Mouse (Mus musculus): ENCODE data around the gene Hebp1. TPM values are rescaled to one million over a fixed set of nuclear protein-coding genes. Genes with fewer than 3 reads are reported as not detected.

Hebp1 gene
- total RNA-seq, 4 experiments from 2014 or later, result 56.9 to 61.7 (median 58.6) TPM

GRCm38 (mm10) chr6:135162861-135163260 lies 35.0 kb downstream of the Hebp1 start:
- no peak for DNase-seq (ENCODE audit: low spot score)

GRCm38 (mm10) chr6:135162311-135162710 lies 35.5 kb downstream of the Hebp1 start:
- no peak for DNase-seq (ENCODE audit: low spot score)

- DNase-seq (ENCODE audit: low spot score), result no peak
These were observed 36.5 kb downstream of the Hebp1 start for GRCm38 (mm10) chr6:135161356-135161755.

GRCm38 (mm10) chr6:135158509-135158908 lies 39.3 kb downstream of the Hebp1 start:
- no peak for DNase-seq (ENCODE audit: low spot score)

GRCm38 (mm10) chr6:135157496-135157895 lies 40.3 kb downstream of the Hebp1 start:
- no peak for DNase-seq (ENCODE audit: low spot score)

DNA sequence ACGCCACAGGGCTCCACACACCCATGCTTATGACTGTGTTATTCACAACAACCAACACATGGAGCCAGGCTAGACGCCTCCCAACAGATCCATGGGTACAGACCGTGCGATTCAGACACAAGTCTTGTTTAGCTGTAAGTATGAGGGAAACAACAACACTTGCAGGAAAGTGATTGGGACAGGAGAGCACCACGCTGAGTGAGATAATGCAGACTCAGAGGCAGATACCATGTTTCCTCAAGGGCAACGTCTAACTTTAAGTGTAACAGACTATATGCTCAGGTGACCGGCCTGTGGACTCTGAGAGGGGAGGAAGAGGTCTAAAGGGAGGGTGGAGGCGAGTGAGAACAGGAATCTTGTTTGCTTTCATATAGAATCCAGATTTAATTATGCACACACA lies 41.2 kb downstream of the Hebp1 start:
- no peak for DNase-seq (ENCODE audit: low spot score)

- DNase-seq (ENCODE audit: low spot score), result no peak
These were observed 44.1 kb downstream of the Hebp1 start for GRCm38 (mm10) chr6:135153719-135154118.

- no peak for DNase-seq (ENCODE audit: low spot score)
These were observed 47.5 kb downstream of the Hebp1 start for GRCm38 (mm10) chr6:135150311-135150710.

DNA sequence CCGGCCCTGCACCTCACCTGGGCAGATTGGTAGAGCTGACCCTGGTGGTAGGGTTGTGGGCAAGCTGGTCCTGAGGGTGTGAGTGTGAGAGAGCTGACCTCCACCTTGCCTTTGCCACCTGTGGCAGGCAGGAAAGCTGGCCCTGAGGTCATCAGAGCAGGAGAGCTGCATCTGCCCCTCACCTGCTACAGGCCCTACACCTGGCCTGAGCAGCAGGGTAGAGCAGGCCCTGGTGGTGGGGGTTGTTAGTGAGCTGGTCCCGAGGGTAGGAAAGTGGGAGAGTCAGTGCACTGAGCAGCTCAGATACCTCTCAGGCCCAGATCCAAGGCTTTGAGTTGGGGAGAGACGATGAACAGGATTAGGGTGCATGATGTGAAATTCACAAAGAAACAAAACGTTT lies 48.1 kb downstream of the Hebp1 start:
- DNase-seq (ENCODE audit: low spot score), result no peak

DNA sequence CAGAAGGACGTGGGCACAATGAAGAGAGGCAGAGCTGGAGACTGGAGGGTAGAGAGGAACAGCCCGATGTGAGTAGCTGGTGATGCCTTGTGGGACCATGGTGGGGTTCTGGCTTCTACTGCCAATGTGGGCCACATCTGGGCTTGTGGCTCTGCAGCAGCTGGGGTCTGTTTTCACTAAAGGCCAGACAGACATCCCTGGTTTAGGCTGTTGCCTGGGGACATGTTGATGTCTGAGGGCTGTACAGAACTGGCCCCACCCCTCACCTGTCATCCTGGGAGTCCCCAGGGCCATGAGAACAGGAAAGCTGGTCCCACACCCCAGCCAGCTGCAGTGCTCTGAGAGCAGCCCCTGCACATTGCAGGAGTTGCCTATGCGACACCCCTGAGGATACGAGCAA lies 48.6 kb downstream of the Hebp1 start:
- DNase-seq (ENCODE audit: low spot score), result no peak

DNA sequence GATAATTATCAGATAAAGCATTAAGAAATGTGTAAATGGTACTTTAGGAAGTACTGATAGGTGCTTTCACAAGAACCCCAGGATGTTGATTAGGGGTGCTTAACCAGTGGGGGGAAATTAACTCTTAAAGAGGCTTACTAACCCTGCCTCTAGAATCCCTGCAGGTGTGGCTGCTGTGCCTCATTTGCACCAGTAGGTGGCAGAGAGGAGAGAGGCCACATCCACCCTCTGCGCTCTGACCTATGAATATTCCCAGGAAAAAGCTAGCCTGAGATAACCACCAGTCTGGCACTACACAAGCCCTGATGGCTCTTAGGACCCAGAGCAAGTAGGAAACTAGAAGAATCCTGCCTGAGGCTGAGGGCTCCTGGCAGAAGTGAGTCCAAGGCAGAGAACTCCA lies 49.3 kb downstream of the Hebp1 start:
- DNase-seq (ENCODE audit: low spot score), result no peak

- no peak for DNase-seq (ENCODE audit: low spot score)
These were observed 51.8 kb downstream of the Hebp1 start for GRCm38 (mm10) chr6:135145976-135146375.

DNA sequence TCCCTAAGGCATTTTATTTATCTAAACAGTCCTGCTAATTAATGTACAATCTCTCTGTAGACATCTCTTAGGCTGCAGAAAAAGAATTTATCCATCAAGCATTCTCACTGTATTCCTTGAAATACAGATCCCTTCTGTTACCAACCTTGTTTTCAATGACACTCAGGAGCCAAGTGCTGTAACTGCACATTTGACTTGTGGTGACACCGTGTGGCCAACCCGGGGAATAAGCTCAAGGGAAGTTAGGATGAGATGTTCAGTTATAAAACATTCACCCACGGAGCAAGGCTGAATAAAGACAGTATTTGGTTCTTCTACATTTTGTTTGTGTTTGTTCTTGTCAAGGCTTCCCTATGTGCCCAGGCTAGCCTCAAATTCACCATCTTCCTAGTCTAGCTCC lies 53.3 kb downstream of the Hebp1 start:
- no peak for DNase-seq (ENCODE audit: low spot score)

- DNase-seq (ENCODE audit: low spot score), result no peak
These were observed 54.7 kb downstream of the Hebp1 start for GRCm38 (mm10) chr6:135143151-135143550.

DNA sequence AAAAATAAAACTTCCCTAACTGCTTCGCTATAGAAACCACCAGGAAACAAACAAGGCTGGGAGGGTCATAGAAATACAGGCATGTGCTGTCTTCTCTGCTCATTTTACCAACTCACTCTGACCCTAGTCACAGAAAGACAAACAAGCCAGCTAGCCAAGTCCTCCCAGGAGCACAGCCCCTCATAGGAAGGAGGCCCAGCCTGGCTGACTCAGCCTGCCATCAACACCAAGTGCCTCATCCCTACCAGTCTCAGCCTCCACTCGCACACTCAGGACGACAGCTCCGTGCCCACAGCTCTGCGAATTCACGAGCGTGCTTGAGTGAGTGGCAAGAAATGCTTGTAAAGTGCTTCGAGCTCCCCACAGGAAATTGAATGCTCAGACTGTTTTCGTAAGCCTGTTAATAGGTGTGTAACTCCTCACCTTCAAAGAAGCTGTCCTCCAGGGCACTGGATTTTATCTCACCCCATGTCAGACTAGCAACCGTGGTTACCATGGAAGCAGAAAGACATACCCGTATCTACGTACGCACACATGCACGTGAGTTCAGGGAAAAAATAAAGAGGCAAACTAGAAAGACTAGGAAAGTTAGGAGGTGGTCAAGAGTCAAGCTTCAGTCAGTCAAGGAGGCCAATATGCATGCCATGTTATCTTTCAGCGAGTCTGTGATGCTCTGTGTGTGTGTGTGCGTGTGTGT lies 56.2 kb downstream of the Hebp1 start:
- no peak for DNase-seq (ENCODE audit: low spot score)

GRCm38 (mm10) chr6:135138746-135139145 lies 59.1 kb downstream of the Hebp1 start:
- DNase-seq (ENCODE audit: low spot score), result no peak

DNA sequence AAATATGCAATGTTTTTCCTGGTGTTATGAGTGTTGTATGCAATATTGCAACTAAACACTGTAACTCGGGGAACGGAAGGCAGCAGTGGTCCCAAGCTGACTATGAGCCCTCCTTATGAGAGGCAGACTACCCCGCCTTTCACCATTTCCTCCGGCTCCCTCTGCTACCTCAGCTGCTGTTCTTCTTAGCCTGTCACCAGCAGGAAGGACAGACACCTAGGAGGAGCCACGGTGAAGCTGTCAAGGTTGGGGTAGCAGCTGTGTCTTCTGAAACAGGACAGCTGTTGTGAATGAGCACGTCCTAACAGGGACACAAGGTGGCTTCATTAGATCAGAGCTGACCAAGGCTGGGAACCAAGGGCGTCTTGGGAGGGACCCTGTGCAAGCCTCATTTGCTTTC lies 59.6 kb downstream of the Hebp1 start:
- no peak for DNase-seq (ENCODE audit: low spot score)

- peak; percentile 40 for DNase-seq (ENCODE audit: low spot score)
These were observed 60.1 kb downstream of the Hebp1 start for GRCm38 (mm10) chr6:135137736-135138135.

DNA sequence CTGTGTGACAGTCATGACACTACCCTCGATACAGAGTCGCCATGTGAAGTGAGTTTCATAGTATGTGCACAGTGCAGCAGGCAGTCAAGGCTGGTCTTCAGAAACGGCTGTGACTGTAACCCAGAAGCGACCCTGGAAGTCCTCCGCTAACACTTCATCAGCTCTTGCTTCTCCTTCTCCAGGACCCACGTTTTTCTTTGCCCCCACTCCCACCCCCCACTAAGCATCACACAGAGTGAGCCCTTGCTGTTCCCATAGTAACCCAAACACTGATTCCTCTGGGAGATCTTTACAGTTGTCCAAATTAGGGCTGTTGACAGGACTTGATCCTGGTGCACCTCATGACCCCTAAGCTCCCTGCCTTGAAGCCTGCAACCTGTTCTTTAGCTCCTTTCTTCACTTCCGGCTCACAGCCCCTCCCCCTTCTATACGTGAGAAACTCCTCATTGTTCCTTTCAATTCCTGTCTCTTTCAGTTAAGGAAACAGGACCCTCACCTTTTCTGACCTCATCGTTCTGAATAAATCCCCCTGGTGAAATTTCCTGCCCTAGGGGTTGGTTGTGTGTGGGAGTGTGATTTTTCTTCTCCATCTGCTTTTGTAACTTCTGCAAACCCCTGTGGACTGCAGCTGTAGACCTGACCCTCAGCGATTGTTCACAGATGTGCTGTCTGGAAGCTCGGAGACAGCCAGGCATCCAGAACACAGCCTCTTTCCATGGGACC lies 61.2 kb downstream of the Hebp1 start:
- no peak for DNase-seq (ENCODE audit: low spot score)

- DNase-seq (ENCODE audit: low spot score), result no peak
These were observed 62.1 kb downstream of the Hebp1 start for GRCm38 (mm10) chr6:135135735-135136134.

DNA sequence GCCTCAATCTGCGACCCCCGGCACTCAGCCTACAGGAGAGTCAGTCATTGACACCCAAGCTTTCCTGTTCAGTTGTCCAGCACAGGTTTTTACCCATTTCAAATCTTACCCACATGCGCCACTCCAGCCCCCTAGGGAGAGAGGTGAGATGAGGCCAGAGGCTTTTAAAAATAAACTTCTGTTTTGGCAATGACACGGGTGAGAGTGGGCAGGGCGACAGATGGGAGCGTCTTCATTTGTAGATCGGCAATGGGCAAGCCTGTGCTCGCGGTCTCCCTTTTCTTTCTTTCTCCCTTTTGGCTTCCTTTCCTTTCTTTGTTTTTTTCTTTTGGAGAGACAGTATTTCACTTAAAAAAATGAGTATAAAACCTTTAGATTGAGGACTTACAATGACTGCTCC lies 64.3 kb downstream of the Hebp1 start:
- DNase-seq (ENCODE audit: low spot score), result no peak

DNA sequence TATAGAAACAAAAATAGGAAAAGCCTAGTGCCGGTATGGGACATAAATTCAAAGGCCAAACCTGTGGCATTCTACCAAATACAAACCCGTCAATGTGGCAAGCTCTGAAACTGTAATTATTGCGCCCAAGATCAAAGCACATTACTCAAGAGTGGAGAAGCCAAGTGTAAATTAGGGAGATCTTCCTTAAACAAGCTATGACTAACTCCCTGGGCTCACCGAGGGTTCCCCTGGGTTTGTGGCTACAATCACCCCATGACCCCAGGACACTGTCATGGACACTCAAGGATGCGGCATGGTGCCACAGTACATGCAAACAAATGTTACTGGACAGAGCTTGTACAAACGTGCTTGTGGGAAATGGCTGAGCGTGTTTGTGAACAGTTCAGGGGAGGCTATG lies 64.7 kb downstream of the Hebp1 start:
- no peak for DNase-seq (ENCODE audit: low spot score)

- no peak for DNase-seq (ENCODE audit: low spot score)
These were observed 73.0 kb downstream of the Hebp1 start for GRCm38 (mm10) chr6:135124755-135125380.

Measured in heart, adult 8-10 months (tissue).